Mouse (Mus musculus): ENCODE measurements around the gene Gm49369. TPM values are rescaled to one million over a fixed set of nuclear protein-coding genes. Genes with fewer than 3 reads are reported as not detected.
"Not testable (repeated sequence)": the region's sequence is repeated elsewhere in the genome, so short reads cannot be mapped to it uniquely, and the experiment has no call there.

Gm49369 gene
- total and polyA plus RNA-seq, 3 experiments: 2.9 to 6.9 TPM; not detected in 1

- DNase-seq: no peak
These were observed 54.0 kb downstream of the Gm49369 start for GRCm38 (mm10) chr7:142328507-142328906.

DNA sequence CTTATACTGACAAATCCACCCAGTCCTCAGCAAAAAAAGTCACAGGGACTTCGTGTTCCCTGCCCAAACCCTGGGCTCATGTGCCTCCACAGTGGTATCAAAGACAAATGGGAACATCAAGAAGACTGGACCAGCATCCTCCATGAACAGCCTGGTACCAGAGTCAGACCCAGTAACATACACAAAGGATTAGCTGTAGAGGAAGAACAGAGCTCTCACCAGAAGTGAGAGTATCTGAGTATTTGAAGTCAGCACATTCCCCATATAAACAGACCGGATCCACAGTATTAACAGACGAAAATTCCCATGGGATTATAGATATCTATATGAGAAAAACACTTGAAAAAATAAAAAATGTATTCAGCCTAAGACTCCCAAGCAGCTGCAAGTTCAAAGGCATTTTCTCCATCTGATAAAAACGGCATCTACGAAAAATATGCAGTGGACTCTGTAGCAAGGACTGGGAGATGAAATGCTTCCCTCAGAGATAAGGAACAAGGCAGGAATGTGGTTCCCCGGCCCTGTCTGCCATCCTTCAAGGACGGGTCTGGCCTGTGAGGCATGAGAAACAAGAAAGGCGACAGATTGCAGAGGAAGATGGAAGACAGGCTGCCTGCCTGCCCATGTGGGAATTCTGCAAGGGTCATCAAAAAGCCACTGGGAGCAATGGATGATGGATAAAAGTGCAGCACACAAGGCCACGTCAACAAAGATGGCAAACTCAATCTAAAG, 55.6 kb downstream of the Gm49369 start:
- peak; percentile 55 for DNase-seq

GRCm38 (mm10) chr7:142323396-142324117, 58.9 kb downstream of the Gm49369 start:
- no peak for DNase-seq

DNA sequence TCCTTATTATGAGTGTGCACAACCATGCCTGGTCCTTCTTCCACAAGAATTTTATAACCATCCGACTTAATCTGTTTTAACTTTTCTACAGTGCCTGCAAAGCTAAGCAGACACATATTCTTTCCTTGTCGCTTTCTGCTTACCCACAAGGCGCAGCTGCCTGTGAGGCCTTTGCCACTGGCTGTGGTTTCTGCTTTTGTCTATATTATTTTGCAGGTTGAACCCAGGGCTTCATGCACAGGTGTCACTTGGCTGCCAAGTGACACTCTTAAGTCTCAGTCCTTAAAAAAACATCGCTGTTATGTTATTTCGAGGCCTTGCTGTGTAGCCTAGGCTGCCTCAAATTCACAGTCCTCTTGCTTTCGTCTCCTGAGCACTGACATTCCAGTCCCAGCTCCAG, 59.8 kb downstream of the Gm49369 start:
- DNase-seq: no peak

DNA sequence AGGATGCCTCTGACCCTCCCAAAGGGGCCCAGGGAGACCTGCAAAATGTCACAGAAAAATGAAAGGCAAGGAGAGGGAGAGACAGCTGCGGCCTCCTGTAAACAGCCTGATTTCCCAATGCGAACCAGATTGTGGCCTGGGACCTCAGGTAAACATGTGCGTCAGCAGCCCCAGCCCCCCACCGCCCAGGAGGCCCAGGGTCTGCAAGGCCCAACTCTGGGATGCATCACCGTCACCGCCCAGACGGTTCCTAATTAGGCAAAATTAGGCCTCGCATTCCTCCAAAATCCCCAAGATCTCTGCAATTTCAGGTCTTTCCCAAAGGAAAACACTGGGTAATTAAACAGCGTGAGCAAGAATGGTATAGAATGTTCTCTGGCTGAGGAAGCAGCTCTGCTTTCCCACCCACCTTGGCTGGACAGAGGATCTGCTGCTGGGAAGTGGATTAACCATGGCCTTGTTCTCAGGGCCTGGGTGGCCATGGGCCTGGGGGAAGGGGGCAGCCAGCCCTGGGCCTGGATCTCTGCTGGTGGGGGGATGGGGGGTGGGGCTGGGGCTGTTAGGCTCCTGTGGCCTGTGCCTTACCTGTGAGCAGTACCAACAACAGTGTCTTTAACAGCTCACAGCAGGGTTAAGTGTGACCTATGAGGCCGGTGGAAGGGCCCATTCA, 60.7 kb downstream of the Gm49369 start:
- DNase-seq: not testable (repeated sequence)

Other genes with a start within 250 kb of the Gm49369 start
- not detected for gene Gm39115, start 246.6 kb downstream of the Gm49369 start, total RNA-seq (2021)
- gene Gm39115, start 246.6 kb downstream of the Gm49369 start, polyA plus RNA-seq (2012; rRNA removed): not detected in 2 replicates
- not detected for gene Gm45337, start 238.1 kb downstream of the Gm49369 start, total RNA-seq (2021)
- gene Gm45337, start 238.1 kb downstream of the Gm49369 start, polyA plus RNA-seq (2012; rRNA removed): not detected in 2 replicates
- gene Gm29735, start 225.6 kb downstream of the Gm49369 start, total RNA-seq (2021): not detected
- gene Gm29735, start 225.6 kb downstream of the Gm49369 start, polyA plus RNA-seq (2012; rRNA removed): not detected in 2 replicates
- gene Gm4553, start 216.9 kb downstream of the Gm49369 start, total RNA-seq (2021): not detected
- gene Gm4553, start 216.9 kb downstream of the Gm49369 start, polyA plus RNA-seq (2012; rRNA removed): not detected in 2 replicates
- gene Krtap5-2, start 206.7 kb downstream of the Gm49369 start, total RNA-seq (2021): not detected
- gene Krtap5-2, start 206.7 kb downstream of the Gm49369 start, polyA plus RNA-seq (2012; rRNA removed): not detected in 2 replicates
- not detected for gene Gm10153, start 192.3 kb downstream of the Gm49369 start, total RNA-seq (2021)
- gene Gm10153, start 192.3 kb downstream of the Gm49369 start, polyA plus RNA-seq (2012; rRNA removed): not detected in 2 replicates
- gene Krtap5-3, start 181.3 kb downstream of the Gm49369 start, total RNA-seq (2021): not detected
- not detected in 2 replicates for gene Krtap5-3, start 181.3 kb downstream of the Gm49369 start, polyA plus RNA-seq (2012; rRNA removed)
- not detected for gene Gm7579, start 170.8 kb downstream of the Gm49369 start, total RNA-seq (2021)
- gene Gm7579, start 170.8 kb downstream of the Gm49369 start, polyA plus RNA-seq (2012; rRNA removed): not detected in 2 replicates
- gene Krtap5-5, start 152.7 kb downstream of the Gm49369 start, total RNA-seq (2021): not detected
- gene Krtap5-5, start 152.7 kb downstream of the Gm49369 start, polyA plus RNA-seq (2012; rRNA removed): 0.11 TPM in 1 of 2 replicates, not detected in the other
- not detected for gene Gm40460, start 141.6 kb downstream of the Gm49369 start, total RNA-seq (2021)
- not detected in 2 replicates for gene Gm40460, start 141.6 kb downstream of the Gm49369 start, polyA plus RNA-seq (2012; rRNA removed)
- gene Gm2431, start 124.3 kb downstream of the Gm49369 start, total RNA-seq (2021): not detected
- not detected in 2 replicates for gene Gm2431, start 124.3 kb downstream of the Gm49369 start, polyA plus RNA-seq (2012; rRNA removed)
- gene Gm4559, start 108.3 kb downstream of the Gm49369 start, total RNA-seq (2021): not detected
- not detected in 2 replicates for gene Gm4559, start 108.3 kb downstream of the Gm49369 start, polyA plus RNA-seq (2012; rRNA removed)
- gene Krtap5-1, start 85.5 kb downstream of the Gm49369 start, total RNA-seq (2021): not detected
- gene Krtap5-1, start 85.5 kb downstream of the Gm49369 start, polyA plus RNA-seq (2012; rRNA removed): not detected in 2 replicates
- gene Krtap5-4, start 79.1 kb downstream of the Gm49369 start, total RNA-seq (2021): not detected
- gene Krtap5-4, start 79.1 kb downstream of the Gm49369 start, polyA plus RNA-seq (2012; rRNA removed): not detected in 2 replicates
- 1 to 10 TPM; 3.0 to 5.8 TPM for gene Ifitm10, start 8.9 kb downstream of the Gm49369 start, total RNA-seq (2021)
- 12.0 and 15.2 TPM in 2 replicates for gene Ifitm10, start 8.9 kb downstream of the Gm49369 start, polyA plus RNA-seq (2012; rRNA removed)
- gene Ctsd, start 5.4 kb upstream of the Gm49369 start, total RNA-seq (2021): 1,000 to 10,000 TPM in 1 of 2 experiments, 100 to 1,000 TPM in 1; 904 to 1,338 TPM
- gene Ctsd, start 5.4 kb upstream of the Gm49369 start, polyA plus RNA-seq (2012; rRNA removed): 889 and 996 TPM in 2 replicates
- not detected for gene Syt8, start 52.2 kb upstream of the Gm49369 start, total RNA-seq (2021)
- 0.16 and 0.20 TPM in 2 replicates for gene Syt8, start 52.2 kb upstream of the Gm49369 start, polyA plus RNA-seq (2012; rRNA removed)
- under 1 TPM; 0.62 to 0.63 TPM for gene Tnni2, start 59.1 kb upstream of the Gm49369 start, total RNA-seq (2021)
- gene Tnni2, start 59.1 kb upstream of the Gm49369 start, polyA plus RNA-seq (2012; rRNA removed): 0.15 TPM in 1 of 2 replicates, not detected in the other
- 10 to 100 TPM; 20.9 to 28.7 TPM for gene Lsp1, start 78.1 kb upstream of the Gm49369 start, total RNA-seq (2021)
- gene Lsp1, start 78.1 kb upstream of the Gm49369 start, polyA plus RNA-seq (2012; rRNA removed): 22.2 and 25.1 TPM in 2 replicates
- gene Tnnt3, start 116.2 kb upstream of the Gm49369 start, total RNA-seq (2021): not detected
- 0.52 TPM in 1 of 2 replicates, not detected in the other for gene Tnnt3, start 116.2 kb upstream of the Gm49369 start, polyA plus RNA-seq (2012; rRNA removed)
- gene Mrpl23, start 150.0 kb upstream of the Gm49369 start, total RNA-seq (2021): 1 to 10 TPM; 2.2 to 8.0 TPM
- gene Mrpl23, start 150.0 kb upstream of the Gm49369 start, polyA plus RNA-seq (2012; rRNA removed): 6.9 and 7.6 TPM in 2 replicates

Measured in adrenal gland, adult 2 months (tissue).